Mouse (Mus musculus) heart, postnatal 0 days (tissue): ENCODE results near the gene Hist1h2bc. TPM values are rescaled to one million over a fixed set of nuclear protein-coding genes. Genes with fewer than 3 reads are reported as not detected.

Experiments
- ATAC-seq: fragments of 200-750 bp; cut with Nextera tagmentation; 2 replicates; pipeline ENCODE4 v1.8.0; 2017; ENCODE audit warnings: low read depth, moderate number of reproducible peaks, moderate library complexity; ENCODE audit not compliant: insufficient read depth
- DNase-seq: peaks from one replicate; pipeline ENCODE4 v3.0.0-alpha.2; 2016; ENCODE audit warnings: low spot score
- H3K27ac ChIP-seq: fragments of 300-500 bp; sonication (generic); 2 replicates; pipeline ENCODE4 v1.5.1; 2014; ENCODE audit warnings: low read depth, mild to moderate bottlenecking
- H3K27me3 ChIP-seq: fragments of 300-500 bp; sonication (generic); 2 replicates; pipeline ENCODE4 v1.6.1; 2014; ENCODE audit warnings: low read length, mixed read lengths; ENCODE audit not compliant: control insufficient read depth, insufficient read depth
- H3K36me3 ChIP-seq: fragments of 300-500 bp; sonication (generic); replicated peaks from 2 replicates; pipeline ENCODE4 v1.6.1; 2014; ENCODE audit warnings: low read length, mixed read lengths; ENCODE audit not compliant: control insufficient read depth, insufficient read depth
- H3K4me1 ChIP-seq: fragments of 300-500 bp; sonication (generic); 2 replicates; pipeline ENCODE4 v1.6.1; 2014; ENCODE audit warnings: antibody characterized with exemption; ENCODE audit not compliant: control insufficient read depth, insufficient read depth
- H3K4me2 ChIP-seq: fragments of 300-500 bp; sonication (generic); 2 replicates; pipeline ENCODE4 v1.6.1; 2014; ENCODE audit warnings: low read depth, mild to moderate bottlenecking, low read length, moderate library complexity
- H3K4me3 ChIP-seq: fragments of 300-500 bp; sonication (generic); 2 replicates; pipeline ENCODE4 v1.5.1; 2014; ENCODE audit warnings: low read depth, low read length
- H3K9ac ChIP-seq: fragments of 300-500 bp; sonication (generic); replicated peaks from 2 replicates; pipeline ENCODE4 v1.6.1; 2014; ENCODE audit warnings: low read depth, low read length, mixed read lengths
- H3K9me3 ChIP-seq: fragments of 300-500 bp; sonication (generic); replicated peaks from 2 replicates; pipeline ENCODE4 v1.6.1; 2016; ENCODE audit warnings: low read length; ENCODE audit not compliant: control insufficient read depth
- CTCF ChIP-seq: IDR thresholded peaks from 2 replicates; pipeline ENCODE4 v1.5.1; 2016; ENCODE audit warnings: antibody characterized with exemption, control low read depth, low read depth
- EP300 ChIP-seq: IDR thresholded peaks from 2 replicates; pipeline ENCODE4 v1.6.1; 2016; ENCODE audit warnings: antibody characterized with exemption, low read depth
- WGBS: fragments of 180-500 bp; shearing (Covaris S2); extraction: QIAGEN DNeasy Blood & Tissue Kit; methylation state at CpG from one replicate; pipeline ENCODE4 v1.1.7; 2014; 5-methylcytosine and 5-hydroxymethylcytosine counted together
- polyA plus RNA-seq: library from polyadenylated mRNA; unstranded; fragments of >200 nt; fragmentation: Nextera tagmentation; extraction: Ambion mirVana; gene quantifications from 2 replicates; pipeline ENCODE4 v1.2.1, GENCODE M21; 2015
- total RNA-seq: library from RNA; depleted of rRNA; stranded (reverse); fragments of >200 nt; gene quantifications from 2 replicates; pipeline ENCODE4 v1.2.3, GENCODE M21; 2014; ENCODE audit warnings: low replicate concordance

Gene Hist1h2bc
- total and polyA plus RNA-seq, 2 experiments from 2014 or later: 94.4 to 253 TPM

DNA sequence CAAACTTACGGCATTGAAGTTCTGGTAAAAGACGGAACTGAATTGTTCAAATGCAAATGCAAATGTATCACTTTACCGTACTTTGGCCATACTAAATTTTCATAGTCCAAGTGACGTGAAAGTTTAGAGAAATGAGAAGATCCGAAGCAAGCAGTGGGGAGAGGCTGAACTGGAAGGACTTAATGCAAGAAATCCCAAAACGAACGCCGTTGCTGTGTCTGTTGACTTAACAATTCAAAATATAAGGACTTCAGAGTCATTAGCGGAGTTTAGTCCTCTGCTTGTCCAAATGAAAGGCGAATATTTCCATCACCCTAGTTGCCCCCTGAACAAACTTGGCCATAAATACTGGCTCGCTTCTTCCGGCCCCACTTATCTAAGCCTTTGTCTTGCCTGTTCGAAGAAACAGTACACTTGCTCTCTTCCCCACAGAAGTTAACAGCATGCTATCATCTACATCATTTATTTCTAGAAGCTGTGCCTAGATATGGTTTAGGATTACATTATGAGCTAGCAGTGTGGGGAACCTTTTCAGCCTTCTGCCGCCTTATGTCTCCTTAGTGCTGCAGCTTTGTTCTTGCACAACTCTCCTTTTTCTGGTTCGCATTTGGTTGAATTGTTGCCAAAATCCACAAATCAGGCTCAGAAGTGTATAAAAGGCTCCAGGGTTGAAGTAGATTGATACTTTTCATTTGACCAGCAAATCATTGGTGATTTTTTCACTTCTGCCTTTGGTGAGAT lies 1.3 kb downstream of the Hist1h2bc start:
- Histone ChIP-seq H3K27me3 (no peaks in the 10 kb centered on the region), H3K4me2 (peak overlapping the region; percentile 80), H3K27ac (peak overlapping the region; percentile 97), H3K36me3 (no peaks in the 10 kb centered on the region), H3K4me3 (peak overlapping the region; percentile 57), H3K9ac (peak overlapping the region; percentile 54), H3K4me1 (peaks cover 15% of the 10 kb centered on the region; the same call in 1 of the 2 replicates), H3K9me3 (no peaks in the 10 kb centered on the region)
- ATAC-seq (no peak), DNase-seq (peak; percentile 59)
- TF ChIP-seq CTCF (no peak), EP300 (no peak)
- 9% methylated on average over 15 of the region's 15 CpGs for WGBS

DNA sequence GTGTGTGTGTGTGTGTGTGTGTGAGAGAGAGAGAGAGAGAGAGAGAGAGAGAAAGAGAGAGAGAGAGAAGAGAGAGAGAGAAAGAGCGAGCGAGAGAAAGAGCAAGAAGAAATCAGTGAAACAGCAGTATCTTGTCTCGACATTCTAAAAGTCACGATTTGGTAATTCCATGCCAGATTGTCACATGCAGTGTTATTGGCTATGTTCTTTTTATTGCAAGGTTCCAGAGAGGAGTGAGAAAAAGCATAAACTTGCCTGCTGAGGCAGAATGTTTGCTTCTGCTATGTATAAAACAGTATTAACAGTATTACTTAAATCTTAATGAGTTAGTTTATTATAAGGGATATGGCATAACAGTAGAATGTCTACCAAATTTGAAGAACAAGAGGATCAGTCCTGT lies 2.0 kb downstream of the Hist1h2bc start:
- DNase-seq (no peak), ATAC-seq (no peak)
- WGBS: 56% methylated on average over 4 of the region's 4 CpGs
- H3K27ac ChIP-seq: peak overlapping the region; percentile 97
- H3K9me3 ChIP-seq: no peaks in the 10 kb centered on the region
- H3K27me3 ChIP-seq: no peaks in the 10 kb centered on the region
- H3K4me2 ChIP-seq: peak overlapping the region; percentile 80
- no peaks in the 10 kb centered on the region for H3K36me3 ChIP-seq
- peaks cover 15% of the 10 kb centered on the region; the same call in 1 of the 2 replicates for H3K4me1 ChIP-seq
- no peak for TF ChIP-seq CTCF
- no peak for TF ChIP-seq EP300
- H3K4me3 ChIP-seq: peak overlapping the region; percentile 57
- peak overlapping the region; percentile 54; the same call in 1 of the 2 replicates for H3K9ac ChIP-seq

DNA sequence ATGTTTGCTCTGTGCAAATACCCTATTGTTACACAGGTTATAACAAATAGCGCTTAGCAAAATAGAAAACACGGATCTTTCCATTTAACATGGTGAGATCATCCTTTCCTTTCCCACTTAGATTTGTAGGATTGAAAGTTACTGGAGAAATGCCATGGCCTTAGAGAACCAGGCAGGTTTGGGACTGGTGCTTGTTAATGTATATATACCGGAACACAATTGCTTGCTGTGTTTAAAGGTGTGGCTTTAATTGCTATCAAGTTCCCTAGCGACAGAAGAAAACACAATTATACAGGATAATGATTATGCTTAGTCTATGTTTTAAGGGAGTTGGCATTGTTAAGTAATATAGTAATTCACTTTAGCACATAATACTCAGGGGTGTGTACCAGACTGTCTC lies 3.2 kb downstream of the Hist1h2bc start:
- Histone ChIP-seq H3K4me1 (peaks cover 15% of the 10 kb centered on the region; the same call in 1 of the 2 replicates), H3K9ac (no peak overlapping the region), H3K36me3 (no peaks in the 10 kb centered on the region), H3K27ac (no peak overlapping the region), H3K4me3 (no peak overlapping the region), H3K27me3 (no peaks in the 10 kb centered on the region), H3K4me2 (no peak overlapping the region), H3K9me3 (no peaks in the 10 kb centered on the region)
- DNase-seq: no peak
- no peak for TF ChIP-seq CTCF
- no peak for ATAC-seq
- WGBS: 70% methylated on average over 4 of the region's 4 CpGs

DNA sequence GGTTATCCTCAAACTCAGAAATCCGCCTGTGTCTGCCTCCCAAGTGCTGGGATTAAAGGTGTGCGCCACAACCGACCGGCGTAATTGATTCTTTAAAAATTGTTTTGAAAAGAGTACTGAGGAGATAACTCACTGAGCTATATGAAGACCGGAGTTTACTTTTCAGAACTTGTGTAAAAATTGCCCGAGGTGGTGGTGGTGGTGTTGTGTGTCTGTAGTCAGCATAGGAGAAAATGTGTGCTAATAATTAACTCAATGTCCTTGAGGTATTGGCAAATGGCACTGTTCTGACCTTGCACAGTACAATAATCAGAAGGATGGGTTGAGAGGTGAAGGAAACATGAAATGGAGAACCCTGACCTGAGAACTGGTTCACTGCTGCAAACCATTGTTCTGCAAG lies 3.9 kb downstream of the Hist1h2bc start:
- Histone ChIP-seq H3K4me2 (no peak overlapping the region), H3K36me3 (no peaks in the 10 kb centered on the region), H3K4me1 (peaks cover 8% of the 10 kb centered on the region; the same call in 1 of the 2 replicates), H3K4me3 (no peak overlapping the region), H3K9ac (no peak overlapping the region), H3K9me3 (no peaks in the 10 kb centered on the region), H3K27ac (no peak overlapping the region), H3K27me3 (no peaks in the 10 kb centered on the region)
- TF ChIP-seq EP300 (no peak), CTCF (no peak)
- 89% methylated on average over 7 of the region's 7 CpGs for WGBS
- no peak for DNase-seq
- ATAC-seq: no peak

DNA sequence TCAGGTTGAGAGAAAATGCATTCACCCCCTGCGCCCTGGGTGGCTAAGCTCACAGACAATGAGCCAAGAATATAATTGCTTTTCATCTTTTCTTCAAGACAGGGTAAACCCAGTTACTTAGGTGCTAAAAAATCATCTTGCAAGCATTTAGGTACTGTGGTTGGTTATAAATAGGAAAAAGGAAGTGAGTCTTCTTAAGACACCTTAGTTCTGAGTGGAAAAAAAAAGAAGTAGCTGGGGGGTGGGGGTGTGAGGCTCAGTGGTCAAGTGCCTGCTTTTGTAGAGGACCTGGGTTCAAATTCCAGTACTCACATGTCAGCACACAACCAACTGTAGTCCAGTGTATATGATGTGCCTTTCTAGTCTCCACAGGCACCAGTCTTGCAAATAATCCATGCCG lies 5.0 kb downstream of the Hist1h2bc start:
- H3K4me3 ChIP-seq: no peak overlapping the region
- ATAC-seq (no peak), DNase-seq (no peak)
- H3K4me2 ChIP-seq: no peak overlapping the region
- WGBS: 96% methylated on average over 2 of the region's 2 CpGs
- no peaks in the 10 kb centered on the region for H3K27me3 ChIP-seq
- H3K4me1 ChIP-seq: peaks cover 5% of the 10 kb centered on the region; the same call in 1 of the 2 replicates
- no peaks in the 10 kb centered on the region for H3K36me3 ChIP-seq
- no peaks in the 10 kb centered on the region for H3K9me3 ChIP-seq
- H3K9ac ChIP-seq: no peak overlapping the region
- H3K27ac ChIP-seq: no peak overlapping the region
- TF ChIP-seq EP300 (no peak), CTCF (no peak)

DNA sequence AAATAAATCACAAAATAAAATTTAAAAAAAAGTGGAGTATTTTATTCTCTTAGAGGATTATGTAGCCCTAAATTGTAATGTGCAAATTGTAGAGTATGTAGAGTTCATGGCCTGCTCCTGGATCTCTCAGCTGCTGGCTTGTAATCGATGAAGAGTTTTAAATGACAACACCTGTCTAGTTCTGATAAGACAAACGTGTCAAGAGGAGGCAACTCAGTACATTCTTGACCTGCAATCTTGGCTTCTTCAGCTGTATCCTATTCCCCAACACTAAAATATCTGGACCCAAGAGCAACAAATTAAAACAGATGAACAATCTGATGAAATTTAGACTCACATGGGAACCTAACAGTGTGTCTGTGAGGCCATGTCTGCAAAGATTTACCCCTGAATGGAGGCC lies 5.5 kb downstream of the Hist1h2bc start:
- H3K9ac ChIP-seq: no peak overlapping the region
- 48% methylated on average over 2 of the region's 2 CpGs for WGBS

More for the DNA sequence above, 5.5 kb downstream of the Hist1h2bc start:
- H3K4me3 ChIP-seq: no peak overlapping the region
- no peak for ATAC-seq
- no peaks in the 10 kb centered on the region for H3K27me3 ChIP-seq
- no peaks in the 10 kb centered on the region for H3K36me3 ChIP-seq
- TF ChIP-seq EP300 (no peak), CTCF (no peak)
- no peak overlapping the region for H3K4me2 ChIP-seq
- H3K27ac ChIP-seq: no peak overlapping the region
- no peaks in the 10 kb centered on the region for H3K9me3 ChIP-seq
- DNase-seq: no peak
- peaks cover 5% of the 10 kb centered on the region; the same call in 1 of the 2 replicates for H3K4me1 ChIP-seq
